Mouse (Mus musculus) heart, postnatal 0 days (tissue): Measurements from ENCODE around the gene Arrb1.

Source experiments
- CTCF ChIP-seq: IDR thresholded peaks from 2 replicates; pipeline ENCODE4 v1.5.1; 2016; ENCODE audit warnings: antibody characterized with exemption, control low read depth, low read depth
- EP300 ChIP-seq: IDR thresholded peaks from 2 replicates; pipeline ENCODE4 v1.6.1; 2016; ENCODE audit warnings: antibody characterized with exemption, low read depth

- no peak for TF ChIP-seq CTCF
- no peak for TF ChIP-seq EP300
These were observed 106.8 kb downstream of the Arrb1 start for GRCm38 (mm10) chr7:99642078-99642477.
